Mouse (Mus musculus) stomach, embryonic 14.5 days (tissue): Measurements from ENCODE around the gene Akap13. TPM values are rescaled to one million over a fixed set of nuclear protein-coding genes. Genes with fewer than 3 reads are reported as not detected.

Experiments
- ATAC-seq: fragments of 200-750 bp; cut with Nextera tagmentation; 2 replicates; pipeline ENCODE4 v1.8.0; 2017; ENCODE audit warnings: low read depth, moderate TSS enrichment; ENCODE audit not compliant: insufficient number of reproducible peaks, insufficient read depth, low FRiP score
- H3K27ac ChIP-seq: fragments of 300-500 bp; sonication (generic); 2 replicates; pipeline ENCODE4 v1.5.1; 2014; ENCODE audit warnings: mild to moderate bottlenecking, low read length, moderate library complexity, mixed read lengths
- H3K27me3 ChIP-seq: fragments of 300-500 bp; sonication (generic); 2 replicates; pipeline ENCODE4 v1.6.1; 2014; ENCODE audit warnings: low read length, control low read depth, mixed read lengths; ENCODE audit not compliant: control insufficient read depth, insufficient read depth
- H3K36me3 ChIP-seq: fragments of 300-500 bp; sonication (generic); 2 replicates; pipeline ENCODE4 v1.6.1; 2014; ENCODE audit warnings: mild to moderate bottlenecking, control low read depth, low read length, moderate library complexity, mixed read lengths; ENCODE audit not compliant: control insufficient read depth, insufficient read depth
- H3K4me1 ChIP-seq: fragments of 300-500 bp; sonication (generic); 2 replicates; pipeline ENCODE4 v1.6.1; 2014; ENCODE audit warnings: low read length, control low read depth, mixed read lengths; ENCODE audit not compliant: control insufficient read depth, insufficient read depth
- H3K4me2 ChIP-seq: fragments of 300-500 bp; sonication (generic); replicated peaks from 2 replicates; pipeline ENCODE4 v1.6.1; 2014; ENCODE audit warnings: low read depth, low read length, control low read depth
- H3K4me3 ChIP-seq: fragments of 300-500 bp; sonication (generic); 2 replicates; pipeline ENCODE4 v1.5.1; 2014; ENCODE audit warnings: low read depth, low read length, control low read depth
- H3K9ac ChIP-seq: fragments of 300-500 bp; sonication (generic); replicated peaks from 2 replicates; pipeline ENCODE4 v1.6.1; 2014; ENCODE audit warnings: low read depth, mild to moderate bottlenecking, control low read depth, low read length, moderate library complexity, mixed read lengths
- H3K9me3 ChIP-seq: fragments of 300-500 bp; sonication (generic); 2 replicates; pipeline ENCODE4 v1.6.1; 2016; ENCODE audit warnings: low read depth, low read length, control low read depth; ENCODE audit not compliant: control insufficient read depth
- WGBS: fragments of 180-500 bp; shearing (Covaris S2); extraction: QIAGEN DNeasy Blood & Tissue Kit; methylation state at CpG from one replicate; pipeline ENCODE4 v1.1.7; 2014; 5-methylcytosine and 5-hydroxymethylcytosine counted together
- polyA plus RNA-seq: library from polyadenylated mRNA; unstranded; fragments of >200 nt; fragmentation: Nextera tagmentation; extraction: Ambion mirVana; gene quantifications from 2 replicates; pipeline ENCODE4 v1.2.1, GENCODE M21; 2014

The Akap13 gene
- polyA plus RNA-seq, 1 experiment from 2014 or later = 74.0 TPM

- H3K36me3 ChIP-seq = no peaks in the 10 kb centered on the region
- H3K9ac ChIP-seq = no peak overlapping the region
- H3K4me1 ChIP-seq = peaks cover 32% of the 10 kb centered on the region
- ATAC-seq = no peak
- no peak overlapping the region; the same call in 1 of the 2 replicates for H3K4me3 ChIP-seq
- WGBS = 61% methylated on average over 4 of the region's 4 CpGs
- H3K27me3 ChIP-seq = no peaks in the 10 kb centered on the region
- peak overlapping the region; percentile 58; the same call in 1 of the 2 replicates for H3K27ac ChIP-seq
- H3K4me2 ChIP-seq = peak overlapping the region; percentile 41
- no peaks in the 10 kb centered on the region for H3K9me3 ChIP-seq
Measured at GRCm38 (mm10) chr7:75643986-75644385, 188.7 kb downstream of the Akap13 start.

- no peak for ATAC-seq
- Histone ChIP-seq H3K9ac (no peak overlapping the region), H3K4me2 (no peak overlapping the region; the same call in 1 of the 2 replicates), H3K36me3 (no peaks in the 10 kb centered on the region), H3K27me3 (no peaks in the 10 kb centered on the region), H3K4me1 (peaks cover 32% of the 10 kb centered on the region), H3K9me3 (no peaks in the 10 kb centered on the region), H3K27ac (no peak overlapping the region), H3K4me3 (no peak overlapping the region; the same call in 1 of the 2 replicates)
- 54% methylated on average over 2 of the region's 2 CpGs for WGBS
Measured at GRCm38 (mm10) chr7:75644585-75644984, 189.3 kb downstream of the Akap13 start.

GRCm38 (mm10) chr7:75645156-75645933 is 190.0 kb downstream of the Akap13 start:
- Histone ChIP-seq H3K4me2 (no peak overlapping the region; the same call in 1 of the 2 replicates), H3K9ac (no peak overlapping the region), H3K4me1 (peaks cover 35% of the 10 kb centered on the region), H3K9me3 (no peaks in the 10 kb centered on the region), H3K27ac (no peak overlapping the region), H3K27me3 (no peaks in the 10 kb centered on the region), H3K4me3 (no peak overlapping the region; the same call in 1 of the 2 replicates), H3K36me3 (no peaks in the 10 kb centered on the region)
- 74% methylated on average over 5 of the region's 5 CpGs for WGBS
- ATAC-seq = no peak

GRCm38 (mm10) chr7:75648051-75648450 is 192.7 kb downstream of the Akap13 start:
- peaks cover 20% of the 10 kb centered on the region for H3K4me1 ChIP-seq
- no peak overlapping the region for H3K27ac ChIP-seq
- no peaks in the 10 kb centered on the region for H3K27me3 ChIP-seq
- no peak overlapping the region for H3K4me3 ChIP-seq
- H3K9me3 ChIP-seq = no peaks in the 10 kb centered on the region
- ATAC-seq = no peak
- WGBS = 80% methylated on average over 3 of the region's 3 CpGs
- no peak overlapping the region for H3K9ac ChIP-seq
- H3K36me3 ChIP-seq = no peaks in the 10 kb centered on the region
- no peak overlapping the region for H3K4me2 ChIP-seq

- no peak for ATAC-seq
- Histone ChIP-seq H3K27me3 (no peaks in the 10 kb centered on the region), H3K4me3 (no peak overlapping the region), H3K4me2 (no peak overlapping the region), H3K9ac (no peak overlapping the region), H3K27ac (no peak overlapping the region), H3K4me1 (peaks cover 11% of the 10 kb centered on the region), H3K36me3 (no peaks in the 10 kb centered on the region), H3K9me3 (no peaks in the 10 kb centered on the region)
- 86% methylated on average over 4 of the region's 4 CpGs for WGBS
Measured at GRCm38 (mm10) chr7:75648961-75649360, 193.6 kb downstream of the Akap13 start.

GRCm38 (mm10) chr7:75649966-75650365 is 194.6 kb downstream of the Akap13 start:
- Histone ChIP-seq H3K27ac (no peak overlapping the region), H3K4me2 (no peak overlapping the region), H3K27me3 (no peaks in the 10 kb centered on the region), H3K4me1 (peaks cover 10% of the 10 kb centered on the region), H3K36me3 (no peaks in the 10 kb centered on the region), H3K4me3 (no peak overlapping the region), H3K9ac (no peak overlapping the region), H3K9me3 (no peaks in the 10 kb centered on the region)
- WGBS = 58% methylated on average over 1 of the region's 1 CpGs
- no peak for ATAC-seq

- Histone ChIP-seq H3K4me2 (no peak overlapping the region), H3K9me3 (no peaks in the 10 kb centered on the region), H3K27me3 (no peaks in the 10 kb centered on the region), H3K27ac (no peak overlapping the region), H3K4me3 (no peak overlapping the region), H3K4me1 (peaks cover 10% of the 10 kb centered on the region), H3K36me3 (no peaks in the 10 kb centered on the region), H3K9ac (no peak overlapping the region)
- no peak for ATAC-seq
- 68% methylated on average over 3 of the region's 3 CpGs for WGBS
Measured at GRCm38 (mm10) chr7:75653684-75654317, 198.5 kb downstream of the Akap13 start.

GRCm38 (mm10) chr7:75655180-75656074 is 200.1 kb downstream of the Akap13 start:
- no peak overlapping the region for H3K27ac ChIP-seq
- no peaks in the 10 kb centered on the region for H3K27me3 ChIP-seq
- peaks cover 3% of the 10 kb centered on the region; the same call in 1 of the 2 replicates for H3K4me1 ChIP-seq
- no peaks in the 10 kb centered on the region for H3K9me3 ChIP-seq
- H3K4me3 ChIP-seq = no peak overlapping the region
- no peak overlapping the region for H3K9ac ChIP-seq
- no peak overlapping the region for H3K4me2 ChIP-seq
- no peaks in the 10 kb centered on the region for H3K36me3 ChIP-seq
- no peak for ATAC-seq
- WGBS = 77% methylated on average over 11 of the region's 11 CpGs
